15 mouse cellular contexts compared by ENCODE assay signal in the genomic region with DNA sequence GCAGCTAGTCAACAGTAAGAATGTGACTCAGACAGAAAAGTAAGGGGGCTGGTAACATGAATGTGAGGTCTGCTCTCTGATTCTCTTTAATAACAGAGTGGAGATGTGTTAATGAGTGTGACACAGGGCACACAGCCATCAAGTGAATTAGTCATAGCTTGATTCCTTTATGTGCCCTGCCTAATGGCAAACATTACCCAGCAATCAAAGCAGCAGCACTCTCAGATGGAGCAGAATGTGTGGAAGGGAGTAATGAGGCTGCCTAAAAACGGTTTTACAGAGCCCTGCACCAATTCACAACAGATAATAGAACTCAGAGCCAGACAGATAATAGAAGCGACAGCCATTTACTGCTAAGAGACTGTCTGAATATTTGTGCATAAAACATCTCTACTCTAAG.
DNase-seq lines count a peak whose midpoint lies in the region; ATAC-seq and TF ChIP-seq lines count a peak whose summit lies in the region.
"Had no signal": no experiment of that assay in that cellular context is flagged by ENCODE, and none has a peak within 500 bp of the region (broad histone marks: within the 10 kb centered on the region; RNA-seq: fewer than 3 reads in every experiment).

No protein-coding gene starts in this region.

- no peaks in the 10 kb centered on the region for H3K36me3 ChIP-seq in hindbrain, embryonic 12.5 days
- no peaks in the 10 kb centered on the region for H3K36me3 ChIP-seq in neural tube, embryonic 12.5 days
- no peaks in the 10 kb centered on the region for H3K36me3 ChIP-seq in kidney, adult 2 months (ENCODE audit: control insufficient read depth, insufficient read depth, low read length)
- H3K36me3 ChIP-seq: embryonic facial prominence, embryonic 12.5 days had no signal

- ATAC-seq in hindbrain, embryonic 12.5 days (ENCODE audit: low FRiP score): peak; percentile 92
- peak; percentile 96 for ATAC-seq in neural tube, embryonic 12.5 days (ENCODE audit: low FRiP score, low read depth)
- ATAC-seq in granulocyte monocyte progenitor cell, adult 5-6 weeks (replicated peaks; ENCODE audit: poor library complexity, severe bottlenecking): no peak
- ATAC-seq: Patski had no signal

- DNase-seq in layer of hippocampus, adult 9-10 months (ENCODE audit: low spot score): peak; percentile 3
- DNase-seq in layer of hippocampus, adult 11-12 months (ENCODE audit: low spot score): no peak
- DNase-seq in embryo, embryonic 11 days: peak; percentile 10
- no peak for DNase-seq in kidney, adult 2 months
- DNase-seq: adrenal gland, postnatal 10 days; cerebellum, adult 18-20 months; kidney, adult 18-20 months; layer of hippocampus, adult 9-11 months; lung, postnatal 4 days had no signal

- no peak overlapping the region for H3K4me3 ChIP-seq in hindbrain, embryonic 12.5 days
- H3K4me3 ChIP-seq in neural tube, embryonic 12.5 days: no peak overlapping the region
- H3K4me3 ChIP-seq in kidney, adult 2 months (ENCODE audit: insufficient read depth, low read depth, low read length): no peak overlapping the region
- H3K4me3 ChIP-seq: embryonic facial prominence, embryonic 12.5 days had no signal

- no peak overlapping the region for H3K9ac ChIP-seq in hindbrain, embryonic 12.5 days
- H3K9ac ChIP-seq in neural tube, embryonic 12.5 days: no peak overlapping the region
- H3K9ac ChIP-seq: embryonic facial prominence, embryonic 12.5 days had no signal

- no peaks in the 10 kb centered on the region for H3K9me3 ChIP-seq in hindbrain, embryonic 12.5 days (replicated peaks)
- H3K9me3 ChIP-seq in neural tube, embryonic 12.5 days: no peaks in the 10 kb centered on the region
- H3K9me3 ChIP-seq: embryonic facial prominence, embryonic 12.5 days had no signal

- no peak overlapping the region for H3K4me2 ChIP-seq in hindbrain, embryonic 12.5 days (replicated peaks)
- H3K4me2 ChIP-seq in neural tube, embryonic 12.5 days (replicated peaks): no peak overlapping the region
- H3K4me2 ChIP-seq: embryonic facial prominence, embryonic 12.5 days; liver, embryonic 11.5 days had no signal

- 25% methylated on average over 2 of the region's 2 CpGs for WGBS in hindbrain, embryonic 12.5 days
- 12% methylated on average over 2 of the region's 2 CpGs for WGBS in neural tube, embryonic 12.5 days
- 56% methylated on average over 2 of the region's 2 CpGs for WGBS in kidney, adult 2 months

- TF ChIP-seq POLR2A in kidney, adult 2 months (IDR thresholded peaks at IDR 0.05; ENCODE audit: low read depth, low read length): no peak

- no peak for TF ChIP-seq CTCF in kidney, adult 2 months (conservative IDR thresholded peaks at IDR 0.05; ENCODE audit: insufficient read depth, insufficient read length, low read depth, low read length)

- 0 out of 2 replicates have a peak overlapping the region, but pooled peaks have one; percentile 23 for H3K27ac ChIP-seq in hindbrain, embryonic 12.5 days
- no peak overlapping the region for H3K27ac ChIP-seq in neural tube, embryonic 12.5 days
- no peak overlapping the region for H3K27ac ChIP-seq in kidney, adult 2 months (ENCODE audit: insufficient read depth, low read depth, low read length)
- H3K27ac ChIP-seq: embryonic facial prominence, embryonic 12.5 days had no signal

- no peaks in the 10 kb centered on the region for H3K27me3 ChIP-seq in hindbrain, embryonic 12.5 days
- no peaks in the 10 kb centered on the region for H3K27me3 ChIP-seq in neural tube, embryonic 12.5 days (replicated peaks)
- H3K27me3 ChIP-seq in kidney, adult 2 months (replicated peaks; ENCODE audit: control insufficient read depth, insufficient read depth, low read length): no peaks in the 10 kb centered on the region
- H3K27me3 ChIP-seq: embryonic facial prominence, embryonic 12.5 days had no signal

- H3K4me1 ChIP-seq in hindbrain, embryonic 12.5 days: peaks cover 3% of the 10 kb centered on the region; the same call in 1 of the 2 replicates
- H3K4me1 ChIP-seq in neural tube, embryonic 12.5 days: no peaks in the 10 kb centered on the region
- H3K4me1 ChIP-seq in kidney, adult 2 months (ENCODE audit: control insufficient read depth, insufficient read depth, low read length): no peaks in the 10 kb centered on the region
- H3K4me1 ChIP-seq: embryonic facial prominence, embryonic 12.5 days had no signal

Comparison
In these comparisons a context has a peak if more than half of its experiments do, and no peak if none do; other contexts are left out.
1. DNase-seq: peak in layer of hippocampus, adult 9-10 months (single experiment) and embryo, embryonic 11 days (single experiment); none in layer of hippocampus, adult 11-12 months (single experiment) and kidney, adult 2 months (single experiment).